Mouse (Mus musculus) stomach, postnatal 0 days (tissue): ENCODE results near the gene Cnih4.

Experiments
- CTCF ChIP-seq: IDR thresholded peaks from 2 replicates; pipeline ENCODE4 v1.5.1; 2016; ENCODE audit warnings: antibody characterized with exemption, low read depth, mild to moderate bottlenecking, moderate library complexity
- EP300 ChIP-seq: optimal IDR thresholded peaks from 2 replicates; pipeline ENCODE3; 2016; ENCODE audit warnings: antibody characterized with exemption

- TF ChIP-seq CTCF, result no peak
- no peak for TF ChIP-seq EP300
Observed at GRCm38 (mm10) chr1:181210147-181210546, 65.7 kb downstream of the Cnih4 start.
